Mouse (Mus musculus): ENCODE data around the gene Pdk4. TPM values are rescaled to one million over a fixed set of nuclear protein-coding genes. Genes with fewer than 3 reads are reported as not detected.

The Pdk4 gene
- polyA plus RNA-seq, 1 experiment: 4.2 TPM

- Histone ChIP-seq H3K4me3 (replicated peaks; ENCODE audit: control insufficient read depth, low read depth, low read length) (no peak overlapping the region), H3K4me1 (ENCODE audit: control insufficient read depth, insufficient read depth, low read length) (no peaks in the 10 kb centered on the region), H3K27ac (ENCODE audit: control insufficient read depth, insufficient read depth, low read depth, low read length, poor library complexity) (no peak overlapping the region)
- 86% methylated on average over 10 of the region's 10 CpGs for WGBS
- no peak for TF ChIP-seq CTCF (IDR thresholded peaks at IDR 0.05; ENCODE audit: control insufficient read depth, insufficient read depth, low read length)
- TF ChIP-seq POLR2A (IDR thresholded peaks at IDR 0.05; ENCODE audit: borderline replicate concordance, control insufficient read depth, low read depth, low read length): no peak
These were observed 25.4 kb downstream of the Pdk4 start for GRCm38 (mm10) chr6:5470480-5471318.

GRCm38 (mm10) chr6:5455836-5456235 is 40.3 kb downstream of the Pdk4 start:
- Histone ChIP-seq H3K27ac (ENCODE audit: control insufficient read depth, insufficient read depth, low read depth, low read length, poor library complexity) (no peak overlapping the region), H3K4me3 (replicated peaks; ENCODE audit: control insufficient read depth, low read depth, low read length) (no peak overlapping the region)

GRCm38 (mm10) chr6:5449878-5450277 is 46.2 kb downstream of the Pdk4 start:
- H3K27ac ChIP-seq (ENCODE audit: control insufficient read depth, insufficient read depth, low read depth, low read length, poor library complexity): no peak overlapping the region
- no peak overlapping the region for H3K4me3 ChIP-seq (replicated peaks; ENCODE audit: control insufficient read depth, low read depth, low read length)
- TF ChIP-seq CTCF (IDR thresholded peaks at IDR 0.05; ENCODE audit: control insufficient read depth, insufficient read depth, low read length): no peak
- TF ChIP-seq POLR2A (IDR thresholded peaks at IDR 0.05; ENCODE audit: borderline replicate concordance, control insufficient read depth, low read depth, low read length): no peak
- H3K4me1 ChIP-seq (ENCODE audit: control insufficient read depth, insufficient read depth, low read length): no peaks in the 10 kb centered on the region
- WGBS: 84% methylated on average over 5 of the region's 5 CpGs

More at GRCm38 (mm10) chr6:5455836-5456235, 40.3 kb downstream of the Pdk4 start:
- 68% methylated on average over 3 of the region's 3 CpGs for WGBS
- H3K4me1 ChIP-seq (ENCODE audit: control insufficient read depth, insufficient read depth, low read length): no peaks in the 10 kb centered on the region
- TF ChIP-seq CTCF (IDR thresholded peaks at IDR 0.05; ENCODE audit: control insufficient read depth, insufficient read depth, low read length): no peak
- TF ChIP-seq POLR2A (IDR thresholded peaks at IDR 0.05; ENCODE audit: borderline replicate concordance, control insufficient read depth, low read depth, low read length): no peak

GRCm38 (mm10) chr6:5448396-5448795 is 47.7 kb downstream of the Pdk4 start:
- 78% methylated on average over 4 of the region's 4 CpGs for WGBS
- Histone ChIP-seq H3K4me3 (replicated peaks; ENCODE audit: control insufficient read depth, low read depth, low read length) (no peak overlapping the region), H3K27ac (ENCODE audit: control insufficient read depth, insufficient read depth, low read depth, low read length, poor library complexity) (no peak overlapping the region), H3K4me1 (ENCODE audit: control insufficient read depth, insufficient read depth, low read length) (no peaks in the 10 kb centered on the region)
- TF ChIP-seq CTCF (IDR thresholded peaks at IDR 0.05; ENCODE audit: control insufficient read depth, insufficient read depth, low read length): no peak

- TF ChIP-seq CTCF (IDR thresholded peaks at IDR 0.05; ENCODE audit: control insufficient read depth, insufficient read depth, low read length) (no peak), POLR2A (IDR thresholded peaks at IDR 0.05; ENCODE audit: borderline replicate concordance, control insufficient read depth, low read depth, low read length) (no peak)
- Histone ChIP-seq H3K27ac (ENCODE audit: control insufficient read depth, insufficient read depth, low read depth, low read length, poor library complexity) (no peak overlapping the region), H3K4me3 (replicated peaks; ENCODE audit: control insufficient read depth, low read depth, low read length) (no peak overlapping the region), H3K4me1 (ENCODE audit: control insufficient read depth, insufficient read depth, low read length) (no peaks in the 10 kb centered on the region)
- 86% methylated on average over 6 of the region's 6 CpGs for WGBS
These were observed 48.6 kb downstream of the Pdk4 start for GRCm38 (mm10) chr6:5447546-5447945.

- Histone ChIP-seq H3K4me3 (replicated peaks; ENCODE audit: control insufficient read depth, low read depth, low read length) (no peak overlapping the region), H3K27ac (ENCODE audit: control insufficient read depth, insufficient read depth, low read depth, low read length, poor library complexity) (no peak overlapping the region), H3K4me1 (ENCODE audit: control insufficient read depth, insufficient read depth, low read length) (no peaks in the 10 kb centered on the region)
- WGBS: 86% methylated on average over 4 of the region's 4 CpGs
- no peak for TF ChIP-seq CTCF (IDR thresholded peaks at IDR 0.05; ENCODE audit: control insufficient read depth, insufficient read depth, low read length)
- no peak for TF ChIP-seq POLR2A (IDR thresholded peaks at IDR 0.05; ENCODE audit: borderline replicate concordance, control insufficient read depth, low read depth, low read length)
These were observed 49.1 kb downstream of the Pdk4 start for GRCm38 (mm10) chr6:5447013-5447412.

- WGBS: 78% methylated on average over 5 of the region's 5 CpGs
- TF ChIP-seq CTCF (IDR thresholded peaks at IDR 0.05; ENCODE audit: control insufficient read depth, insufficient read depth, low read length) (no peak), POLR2A (IDR thresholded peaks at IDR 0.05; ENCODE audit: borderline replicate concordance, control insufficient read depth, low read depth, low read length) (no peak)
These were observed 51.7 kb downstream of the Pdk4 start for GRCm38 (mm10) chr6:5444331-5444898.

GRCm38 (mm10) chr6:5443104-5443863 is 52.8 kb downstream of the Pdk4 start:
- no peak overlapping the region for H3K27ac ChIP-seq (ENCODE audit: control insufficient read depth, insufficient read depth, low read depth, low read length, poor library complexity)

More at GRCm38 (mm10) chr6:5444331-5444898, 51.7 kb downstream of the Pdk4 start:
- Histone ChIP-seq H3K4me3 (replicated peaks; ENCODE audit: control insufficient read depth, low read depth, low read length) (no peak overlapping the region), H3K27ac (ENCODE audit: control insufficient read depth, insufficient read depth, low read depth, low read length, poor library complexity) (no peak overlapping the region), H3K4me1 (ENCODE audit: control insufficient read depth, insufficient read depth, low read length) (no peaks in the 10 kb centered on the region)

More at GRCm38 (mm10) chr6:5443104-5443863, 52.8 kb downstream of the Pdk4 start:
- TF ChIP-seq POLR2A (IDR thresholded peaks at IDR 0.05; ENCODE audit: borderline replicate concordance, control insufficient read depth, low read depth, low read length) (no peak), CTCF (IDR thresholded peaks at IDR 0.05; ENCODE audit: control insufficient read depth, insufficient read depth, low read length) (no peak)
- no peaks in the 10 kb centered on the region for H3K4me1 ChIP-seq (ENCODE audit: control insufficient read depth, insufficient read depth, low read length)
- no peak overlapping the region for H3K4me3 ChIP-seq (replicated peaks; ENCODE audit: control insufficient read depth, low read depth, low read length)
- 44% methylated on average over 13 of the region's 13 CpGs for WGBS

Data from bone marrow, adult 2 months (tissue).